Mouse (Mus musculus) spleen, adult 2 months (tissue): Measurements from ENCODE around the gene Ifnar2.

Experiments used
- CTCF ChIP-seq: fragments of 200-500 bp; IDR thresholded peaks from 2 replicates; pipeline ENCODE4 v1.5.1; 2011; ENCODE audit warnings: mild to moderate bottlenecking, inconsistent platforms; ENCODE audit not compliant: insufficient read depth, insufficient read length, insufficient replicate concordance; ENCODE audit errors: extremely low read depth
- POLR2A ChIP-seq: fragments of 200-500 bp; IDR thresholded peaks from 2 replicates; pipeline ENCODE4 v1.6.1; 2011; ENCODE audit warnings: low read depth, low read length, inconsistent platforms

DNA sequence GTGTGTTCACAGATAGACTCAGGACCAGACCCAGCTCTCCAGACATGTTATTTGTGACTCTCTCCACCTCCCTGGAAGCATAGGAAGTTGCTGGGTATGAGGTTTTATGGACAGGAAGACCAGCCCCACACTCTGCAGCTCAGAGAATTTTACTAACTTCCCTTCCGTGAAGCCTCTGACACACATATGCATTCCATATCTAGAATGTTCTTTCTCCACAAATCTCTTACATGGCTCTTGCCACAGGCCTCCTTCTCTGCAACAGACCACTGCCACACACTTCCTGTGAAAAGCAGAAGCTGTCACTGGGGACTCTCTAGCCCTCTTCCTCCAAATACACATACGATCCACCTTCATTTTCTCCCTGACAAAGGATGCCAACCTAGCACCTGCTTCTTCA is 5.5 kb upstream of the Ifnar2 start:
- TF ChIP-seq CTCF (no peak), POLR2A (no peak)
